Mouse (Mus musculus) kidney, adult 2 months (tissue): ENCODE data around the gene Blm.

Experiments used
- CTCF ChIP-seq: fragments of 200-500 bp; conservative IDR thresholded peaks from 2 replicates; pipeline ENCODE4 v1.5.1; 2011; ENCODE audit warnings: low read depth, mild to moderate bottlenecking, control low read depth, low read length, moderate library complexity, mixed read lengths; ENCODE audit not compliant: insufficient read depth, insufficient read length
- POLR2A ChIP-seq: fragments of 200-500 bp; IDR thresholded peaks from one replicate; pipeline ENCODE4 v1.6.1; 2011; ENCODE audit warnings: low read depth, low read length, control low read depth

- no peak for TF ChIP-seq CTCF
- TF ChIP-seq POLR2A: no peak
Observed at GRCm38 (mm10) chr7:80487239-80487638, 47.7 kb downstream of the Blm start.
